Mouse (Mus musculus): ENCODE measurements around the gene Grik5. TPM values are rescaled to one million over a fixed set of nuclear protein-coding genes. Genes with fewer than 3 reads are reported as not detected.
A peak's percentile ranks its signal among the peaks of the same experiment; 100 is the strongest.

Grik5 gene
- total and polyA plus RNA-seq, 2 experiments from 2014 or later: 15.8 to 106 TPM

- Histone ChIP-seq H3K36me3 (ENCODE audit: insufficient read depth) (peaks cover 55% of the 10 kb centered on the region), H3K9ac (no peak overlapping the region), H3K4me3 (ENCODE audit: low read depth, low read length) (no peak overlapping the region), H3K4me1 (ENCODE audit: insufficient read depth) (peaks cover 16% of the 10 kb centered on the region), H3K27ac (ENCODE audit: low read depth, low read length) (no peak overlapping the region), H3K27me3 (ENCODE audit: insufficient read depth, low read length) (no peaks in the 10 kb centered on the region), H3K9me3 (ENCODE audit: low read length) (no peaks in the 10 kb centered on the region), H3K4me2 (ENCODE audit: low read depth) (peak overlapping the region; percentile 23; the same call in 1 of the 2 replicates)
- no peak for ATAC-seq
- no peak for DNase-seq
- TF ChIP-seq CTCF (IDR thresholded peaks at IDR 0.05; ENCODE audit: low read depth): no peak
- 83% methylated on average over 22 of the region's 22 CpGs for whole genome bisulfite sequencing
These were observed 4.1 kb downstream of the Grik5 start for GRCm38 (mm10) chr7:25067909-25068656.

- no peak for DNase-seq
- Histone ChIP-seq H3K9me3 (ENCODE audit: low read length) (no peaks in the 10 kb centered on the region), H3K4me3 (ENCODE audit: low read depth, low read length) (no peak overlapping the region), H3K4me2 (ENCODE audit: low read depth) (no peak overlapping the region), H3K9ac (no peak overlapping the region), H3K36me3 (ENCODE audit: insufficient read depth) (peaks cover 63% of the 10 kb centered on the region), H3K27me3 (ENCODE audit: insufficient read depth, low read length) (no peaks in the 10 kb centered on the region), H3K4me1 (ENCODE audit: insufficient read depth) (peaks cover 16% of the 10 kb centered on the region), H3K27ac (ENCODE audit: low read depth, low read length) (no peak overlapping the region)
- TF ChIP-seq CTCF (IDR thresholded peaks at IDR 0.05; ENCODE audit: low read depth): no peak
- WGBS: 92% methylated on average over 7 of the region's 7 CpGs
- no peak for ATAC-seq
These were observed 4.8 kb downstream of the Grik5 start for GRCm38 (mm10) chr7:25067338-25067737.

DNA sequence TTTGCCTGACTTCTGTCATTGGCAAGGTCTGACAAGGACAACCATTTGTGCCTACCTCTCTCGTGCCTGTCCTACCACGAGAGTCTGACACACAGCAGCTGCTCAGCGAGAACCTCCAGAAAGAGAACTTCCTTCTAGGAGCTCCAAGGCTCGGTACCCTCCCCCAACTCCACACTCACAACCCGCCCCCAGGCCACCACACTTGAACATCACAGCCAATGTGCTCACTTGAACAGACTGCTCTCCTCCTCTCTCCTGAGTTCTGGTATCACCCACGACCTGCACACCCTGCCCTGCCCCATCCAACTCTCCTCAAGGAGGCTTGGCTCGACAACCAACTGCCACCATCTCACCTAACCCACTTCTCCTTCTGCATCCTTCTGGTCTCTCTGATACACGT, 8.2 kb downstream of the Grik5 start:
- H3K9me3 ChIP-seq (ENCODE audit: low read length): no peaks in the 10 kb centered on the region

GRCm38 (mm10) chr7:25063346-25063745, 8.8 kb downstream of the Grik5 start:
- 95% methylated on average over 6 of the region's 6 CpGs for WGBS
- ATAC-seq (no peak), DNase-seq (no peak)
- H3K4me3 ChIP-seq (ENCODE audit: low read depth, low read length): no peak overlapping the region
- no peaks in the 10 kb centered on the region for H3K4me1 ChIP-seq (ENCODE audit: insufficient read depth)
- peaks cover 93% of the 10 kb centered on the region for H3K36me3 ChIP-seq (ENCODE audit: insufficient read depth)
- no peaks in the 10 kb centered on the region for H3K9me3 ChIP-seq (ENCODE audit: low read length)
- no peak for TF ChIP-seq CTCF (IDR thresholded peaks at IDR 0.05; ENCODE audit: low read depth)
- no peak overlapping the region for H3K9ac ChIP-seq
- no peak overlapping the region for H3K4me2 ChIP-seq (ENCODE audit: low read depth)
- no peaks in the 10 kb centered on the region for H3K27me3 ChIP-seq (ENCODE audit: insufficient read depth, low read length)
- H3K27ac ChIP-seq (ENCODE audit: low read depth, low read length): no peak overlapping the region

More for the DNA sequence above, 8.2 kb downstream of the Grik5 start:
- H3K9ac ChIP-seq: no peak overlapping the region
- no peak overlapping the region for H3K27ac ChIP-seq (ENCODE audit: low read depth, low read length)
- 86% methylated on average over 8 of the region's 8 CpGs for WGBS
- no peak overlapping the region for H3K4me2 ChIP-seq (ENCODE audit: low read depth)
- peaks cover 89% of the 10 kb centered on the region for H3K36me3 ChIP-seq (ENCODE audit: insufficient read depth)
- H3K27me3 ChIP-seq (ENCODE audit: insufficient read depth, low read length): no peaks in the 10 kb centered on the region
- ATAC-seq (no peak), DNase-seq (no peak)
- no peak overlapping the region for H3K4me3 ChIP-seq (ENCODE audit: low read depth, low read length)
- no peak for TF ChIP-seq CTCF (IDR thresholded peaks at IDR 0.05; ENCODE audit: low read depth)
- no peaks in the 10 kb centered on the region for H3K4me1 ChIP-seq (ENCODE audit: insufficient read depth)

- Histone ChIP-seq H3K27ac (ENCODE audit: low read depth, low read length) (no peak overlapping the region), H3K4me2 (ENCODE audit: low read depth) (no peak overlapping the region), H3K4me1 (ENCODE audit: insufficient read depth) (no peaks in the 10 kb centered on the region), H3K9me3 (ENCODE audit: low read length) (no peaks in the 10 kb centered on the region), H3K4me3 (ENCODE audit: low read depth, low read length) (no peak overlapping the region), H3K9ac (no peak overlapping the region), H3K36me3 (ENCODE audit: insufficient read depth) (peaks cover 93% of the 10 kb centered on the region), H3K27me3 (ENCODE audit: insufficient read depth, low read length) (no peaks in the 10 kb centered on the region)
- DNase-seq (no peak), ATAC-seq (no peak)
- no peak for TF ChIP-seq CTCF (IDR thresholded peaks at IDR 0.05; ENCODE audit: low read depth)
- 91% methylated on average over 14 of the region's 14 CpGs for WGBS
These were observed 13.3 kb downstream of the Grik5 start for GRCm38 (mm10) chr7:25058836-25059235.

DNA sequence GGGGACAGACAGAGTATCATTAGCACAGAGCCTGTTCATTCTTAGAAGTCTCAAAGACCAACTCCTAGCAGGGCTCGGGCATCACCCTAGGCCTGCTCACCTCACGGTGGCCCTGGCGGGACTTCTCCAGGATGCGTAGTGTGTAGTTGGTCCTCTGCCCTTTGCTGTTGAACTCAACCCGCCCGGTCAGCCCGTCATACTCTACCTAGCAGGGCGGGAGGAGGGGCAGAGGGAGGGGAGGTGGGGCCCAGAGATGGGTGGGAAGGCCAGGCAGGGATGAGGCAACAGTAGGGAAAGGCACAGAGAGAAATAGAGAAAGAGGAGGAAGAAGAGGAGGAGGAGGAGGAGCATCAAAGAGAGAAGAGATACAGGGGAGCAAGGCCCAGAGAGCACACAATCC, 13.8 kb downstream of the Grik5 start:
- WGBS: 94% methylated on average over 8 of the region's 8 CpGs
- Histone ChIP-seq H3K27ac (ENCODE audit: low read depth, low read length) (no peak overlapping the region), H3K4me2 (ENCODE audit: low read depth) (no peak overlapping the region), H3K4me1 (ENCODE audit: insufficient read depth) (no peaks in the 10 kb centered on the region), H3K4me3 (ENCODE audit: low read depth, low read length) (no peak overlapping the region), H3K36me3 (ENCODE audit: insufficient read depth) (peaks cover 93% of the 10 kb centered on the region), H3K9me3 (ENCODE audit: low read length) (no peaks in the 10 kb centered on the region), H3K27me3 (ENCODE audit: insufficient read depth, low read length) (no peaks in the 10 kb centered on the region), H3K9ac (no peak overlapping the region)
- no peak for TF ChIP-seq CTCF (IDR thresholded peaks at IDR 0.05; ENCODE audit: low read depth)
- no peak for ATAC-seq
- no peak for DNase-seq

DNA sequence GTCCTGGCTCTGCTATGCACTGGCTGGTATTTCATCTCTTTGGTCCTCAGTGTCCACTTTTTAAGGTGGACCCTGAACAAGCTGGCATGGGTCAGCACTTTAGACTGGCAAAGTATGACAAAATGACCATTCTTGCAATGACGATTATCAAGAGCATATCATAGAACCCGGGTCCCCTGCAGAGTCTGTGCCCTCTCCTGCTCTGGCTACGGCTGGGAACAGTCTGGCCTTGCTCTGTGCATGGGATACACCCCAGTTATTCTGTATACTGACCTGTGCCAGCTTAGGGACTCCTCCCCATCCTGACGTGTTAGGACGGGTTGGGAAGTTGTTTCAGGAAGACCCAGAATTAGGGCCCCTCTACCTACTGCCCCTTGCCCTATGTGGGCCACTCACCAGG, 14.3 kb downstream of the Grik5 start:
- H3K27me3 ChIP-seq (ENCODE audit: insufficient read depth, low read length): no peaks in the 10 kb centered on the region
- H3K4me1 ChIP-seq (ENCODE audit: insufficient read depth): no peaks in the 10 kb centered on the region
- 96% methylated on average over 5 of the region's 5 CpGs for WGBS
- DNase-seq: no peak
- H3K36me3 ChIP-seq (ENCODE audit: insufficient read depth): peaks cover 93% of the 10 kb centered on the region
- H3K4me2 ChIP-seq (ENCODE audit: low read depth): no peak overlapping the region
- H3K27ac ChIP-seq (ENCODE audit: low read depth, low read length): no peak overlapping the region
- ATAC-seq: no peak
- no peak overlapping the region for H3K4me3 ChIP-seq (ENCODE audit: low read depth, low read length)
- H3K9me3 ChIP-seq (ENCODE audit: low read length): no peaks in the 10 kb centered on the region
- no peak overlapping the region for H3K9ac ChIP-seq
- no peak for TF ChIP-seq CTCF (IDR thresholded peaks at IDR 0.05; ENCODE audit: low read depth)

All from forebrain, postnatal 0 days (tissue).